Mouse (Mus musculus) olfactory bulb, adult 2 months (tissue): Measurements from ENCODE around the gene Kcnmb4.

Source experiments
- CTCF ChIP-seq: fragments of 200-500 bp; IDR thresholded peaks from 2 replicates; pipeline ENCODE4 v1.5.1; 2012; ENCODE audit warnings: low read depth, mild to moderate bottlenecking, low read length, moderate library complexity; ENCODE audit not compliant: insufficient read depth
- POLR2A ChIP-seq: fragments of 200-500 bp; IDR thresholded peaks from 2 replicates; pipeline ENCODE4 v1.6.1; 2012; ENCODE audit warnings: mild to moderate bottlenecking, low read depth, low read length, moderate library complexity; ENCODE audit not compliant: insufficient read depth

DNA sequence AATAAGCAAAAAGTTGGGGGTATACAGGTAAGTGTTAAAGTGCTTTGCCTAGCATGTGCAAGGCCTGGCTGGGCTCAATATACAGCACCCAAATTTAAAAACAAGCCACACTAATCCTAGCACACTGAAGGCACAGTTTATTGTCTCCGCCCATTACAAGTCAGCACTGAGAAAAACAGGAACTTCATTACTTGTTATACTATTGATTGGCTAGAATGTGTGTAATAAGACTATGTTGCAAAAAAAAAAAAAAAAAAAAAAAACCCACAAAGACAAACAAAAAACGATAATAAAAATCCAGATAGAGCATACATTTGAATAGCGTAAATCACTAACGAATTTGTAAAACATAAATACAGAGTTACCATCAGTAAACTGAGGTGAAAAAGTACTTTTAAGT lies 41.5 kb upstream of the Kcnmb4 start:
- TF ChIP-seq POLR2A (no peak), CTCF (no peak)
